Mouse (Mus musculus): ENCODE measurements at regions not wholly inside any gene's neighbourhood (a gene's known extent, or its start where the extent isn't known, plus 50 kb on each side); places are given as distances from the start of the nearest gene placed in this dataset.

DNA sequence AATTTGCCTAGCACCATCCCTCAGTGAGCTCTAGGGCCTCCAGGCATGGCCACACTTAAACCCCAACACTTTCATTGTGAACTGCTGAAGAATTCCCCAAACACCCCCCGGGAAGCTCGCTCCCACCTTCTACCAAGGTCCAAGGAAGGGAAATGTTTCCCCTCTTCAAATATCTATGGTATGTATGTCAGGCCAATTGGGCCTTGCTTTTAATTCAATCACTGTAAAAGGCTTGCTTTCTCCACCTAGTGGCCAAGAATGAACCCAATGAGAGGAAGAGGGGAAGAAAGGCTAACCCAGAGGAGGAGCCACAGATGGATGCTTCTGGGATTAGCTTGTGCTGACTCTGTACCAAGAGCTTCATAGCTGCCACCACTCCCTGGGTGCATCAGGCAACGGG, 336.3 kb upstream of the Tgfbr2 start:
- DNase-seq: peak; percentile 19

DNA sequence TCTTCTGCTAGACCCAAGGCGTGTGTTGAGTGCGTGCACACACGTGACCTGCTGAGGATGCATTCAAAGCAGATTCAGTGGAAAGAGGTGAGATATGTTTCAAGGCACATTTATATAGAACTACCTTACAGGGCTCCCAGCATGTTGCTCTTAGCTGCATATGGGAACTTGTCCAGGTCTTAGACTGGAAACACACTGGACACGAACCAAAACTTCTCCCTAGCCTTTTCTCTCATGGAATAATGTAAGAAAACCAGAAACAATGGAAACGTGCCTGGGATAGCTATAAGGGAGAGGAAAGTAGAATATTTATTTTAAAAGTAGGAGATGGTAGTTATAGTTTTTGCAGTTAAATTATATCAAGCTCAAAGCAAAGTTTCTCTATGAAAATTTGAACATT, 332.6 kb upstream of the Tgfbr2 start:
- no peak for DNase-seq

DNA sequence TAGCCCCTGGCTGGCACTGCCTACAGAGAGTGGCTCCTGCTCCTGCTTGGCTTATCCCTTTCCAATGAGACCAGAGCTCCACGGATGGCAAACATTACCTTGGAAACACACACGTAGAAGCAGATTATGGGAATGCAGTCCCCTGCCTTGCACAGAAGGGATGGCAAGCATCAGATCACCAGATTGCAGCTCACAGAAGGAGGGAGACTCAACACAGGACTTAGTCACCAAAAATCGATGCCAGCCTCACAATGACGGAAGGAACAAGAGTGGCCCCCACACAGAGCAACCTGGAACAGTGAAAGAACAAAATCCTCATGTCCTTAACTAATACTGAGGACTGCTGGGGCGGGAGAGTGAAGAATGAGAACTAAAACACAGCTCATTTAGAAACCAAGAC, 327.7 kb upstream of the Tgfbr2 start:
- no peak for DNase-seq

- DNase-seq: no peak
Observed at GRCm38 (mm10) chr9:116500951-116501350, 325.8 kb upstream of the Tgfbr2 start.

DNA sequence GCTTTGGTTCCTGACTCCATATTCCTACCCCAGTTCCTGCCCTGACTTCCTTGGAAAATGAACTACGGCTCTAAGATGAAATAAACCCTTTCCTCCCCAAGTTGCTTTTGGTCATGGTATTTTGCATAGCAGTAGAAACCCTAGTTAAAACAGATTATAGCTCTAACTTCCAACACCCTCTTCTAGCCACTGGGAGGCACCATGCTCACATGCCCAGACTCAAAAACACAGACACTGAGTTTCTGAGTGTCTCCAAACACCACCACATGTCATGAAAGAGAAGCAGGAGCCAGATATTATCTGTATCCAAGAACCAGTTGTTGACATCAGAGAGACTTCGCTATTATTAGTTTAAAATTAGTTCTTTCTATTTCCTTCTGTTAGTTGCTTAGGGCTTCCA, 316.1 kb upstream of the Tgfbr2 start:
- DNase-seq: no peak

- DNase-seq: peak; percentile 31
Observed at GRCm38 (mm10) chr9:116489787-116490186, 314.6 kb upstream of the Tgfbr2 start.

GRCm38 (mm10) chr9:116489273-116489672, 314.1 kb upstream of the Tgfbr2 start:
- no peak for DNase-seq

DNA sequence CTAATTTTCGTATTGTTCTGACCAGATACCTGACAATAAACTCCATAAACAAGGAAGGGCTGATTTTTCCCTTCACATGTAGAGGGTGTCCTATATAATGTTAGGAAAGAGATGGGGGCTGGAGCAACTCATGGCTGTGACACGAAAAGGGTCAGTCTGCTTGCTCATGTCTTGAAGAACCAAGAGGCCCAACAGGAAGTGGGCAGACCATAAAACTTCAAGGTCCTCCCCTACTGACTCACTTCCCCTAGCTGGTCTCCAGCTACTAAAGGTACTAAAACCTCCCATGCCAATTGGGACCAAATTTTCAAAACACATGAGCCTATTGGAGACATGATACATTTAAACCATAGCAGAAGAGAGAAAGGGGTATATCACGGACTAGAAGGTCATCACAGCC, 302.1 kb upstream of the Tgfbr2 start:
- DNase-seq: no peak

- DNase-seq: no peak
Observed at GRCm38 (mm10) chr9:116475206-116475955, 300.2 kb upstream of the Tgfbr2 start.

DNA sequence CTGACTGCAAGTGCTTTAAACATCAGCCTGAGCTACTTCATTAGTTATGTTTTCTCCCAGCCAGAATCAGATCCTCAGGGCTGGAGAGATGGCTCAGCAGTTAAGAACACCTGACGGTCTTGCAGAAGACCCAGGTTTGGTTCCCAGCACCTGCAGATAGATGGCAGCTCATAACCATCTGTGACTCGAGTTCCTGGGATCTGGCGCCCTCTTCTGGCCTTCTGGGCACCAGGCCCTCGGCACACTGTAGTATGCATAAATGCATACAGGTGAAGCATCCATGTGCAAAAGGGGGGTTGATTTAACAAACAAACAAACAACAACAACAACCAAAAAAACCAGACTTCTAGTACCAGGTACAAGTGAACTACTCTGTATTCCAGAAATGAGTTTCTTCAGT, 297.7 kb upstream of the Tgfbr2 start:
- no peak for DNase-seq

GRCm38 (mm10) chr9:116468569-116469250, 293.6 kb upstream of the Tgfbr2 start:
- DNase-seq: peak; percentile 3

DNA sequence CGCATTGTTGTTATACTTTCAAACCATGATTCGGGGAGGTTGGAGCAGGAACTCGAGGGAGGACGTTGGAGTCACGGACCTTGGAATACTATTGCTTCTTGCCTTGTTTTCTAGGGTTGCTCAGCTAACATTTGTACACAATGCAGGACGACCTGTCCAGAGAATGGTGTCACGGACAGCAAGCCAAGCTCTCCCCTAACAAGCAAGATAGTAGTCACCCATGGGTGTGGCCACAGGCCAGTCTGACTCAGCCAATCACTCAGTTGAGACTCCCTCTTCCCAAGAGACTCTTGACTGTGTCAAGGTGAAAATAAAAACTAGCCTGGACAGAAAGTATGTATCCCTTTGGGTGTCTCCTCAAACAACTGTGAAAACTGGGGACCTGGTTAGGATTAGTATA, 291.2 kb upstream of the Tgfbr2 start:
- no peak for DNase-seq

DNA sequence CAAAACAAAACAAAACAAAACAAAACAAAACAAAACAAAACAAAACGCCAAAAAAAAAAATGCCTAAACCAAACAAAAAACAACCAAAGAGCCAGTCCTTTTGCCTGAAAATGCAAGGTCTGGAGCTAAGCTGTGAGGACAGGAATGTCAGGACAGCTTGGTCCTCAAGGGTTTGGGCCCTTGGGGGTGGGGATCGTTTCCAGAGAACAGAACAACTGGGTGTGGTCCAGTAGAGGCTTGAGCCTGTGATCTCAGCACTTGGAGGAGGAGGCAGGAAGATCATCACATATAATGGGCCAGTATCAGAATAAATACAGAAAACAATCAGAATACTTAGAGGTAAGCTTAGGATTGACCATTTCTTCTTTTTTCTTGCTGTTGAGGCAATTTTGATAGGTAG, 289.5 kb upstream of the Tgfbr2 start:
- DNase-seq: no peak

- no peak for DNase-seq
Observed at GRCm38 (mm10) chr9:116462232-116462631, 287.1 kb upstream of the Tgfbr2 start.

DNA sequence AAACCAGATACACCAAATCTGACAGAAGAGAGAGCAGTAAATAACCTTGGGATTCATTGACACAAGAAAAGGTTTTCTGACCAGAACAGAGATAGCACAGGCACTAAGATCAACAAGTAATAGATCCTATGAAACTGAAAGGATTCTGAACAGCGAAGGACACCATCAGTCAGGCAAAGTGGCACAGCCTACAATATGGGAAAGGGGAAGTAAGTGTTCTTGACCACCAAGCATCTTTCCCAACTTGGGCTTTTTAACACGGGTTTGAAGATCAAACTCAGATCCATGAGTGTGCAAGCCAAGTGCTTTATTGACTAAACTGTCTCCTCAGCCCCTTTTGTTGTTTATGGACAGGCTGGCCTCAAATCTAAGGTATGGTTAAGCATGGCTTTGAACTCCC, 284.9 kb upstream of the Tgfbr2 start:
- no peak for DNase-seq

DNA sequence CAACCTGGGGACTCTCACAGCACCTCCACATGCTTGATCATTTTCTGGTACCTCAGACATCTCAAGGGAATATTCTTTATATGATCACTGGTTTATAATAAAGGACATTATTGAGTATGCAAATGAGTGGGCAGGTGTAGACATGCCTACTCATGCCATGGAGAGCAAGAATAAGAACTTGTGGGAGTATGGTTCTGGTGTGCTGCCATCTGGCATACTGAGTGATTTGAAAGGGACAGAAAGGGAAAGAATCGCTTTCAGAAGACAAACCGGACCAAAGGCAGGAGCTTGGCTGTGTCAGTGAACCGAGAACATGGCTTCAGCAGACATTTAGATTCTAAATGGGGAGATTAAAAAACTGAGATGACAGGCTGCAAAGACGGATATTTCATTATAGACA, 276.9 kb upstream of the Tgfbr2 start:
- DNase-seq: no peak

GRCm38 (mm10) chr9:116450829-116451228, 275.7 kb upstream of the Tgfbr2 start:
- DNase-seq: no peak

DNA sequence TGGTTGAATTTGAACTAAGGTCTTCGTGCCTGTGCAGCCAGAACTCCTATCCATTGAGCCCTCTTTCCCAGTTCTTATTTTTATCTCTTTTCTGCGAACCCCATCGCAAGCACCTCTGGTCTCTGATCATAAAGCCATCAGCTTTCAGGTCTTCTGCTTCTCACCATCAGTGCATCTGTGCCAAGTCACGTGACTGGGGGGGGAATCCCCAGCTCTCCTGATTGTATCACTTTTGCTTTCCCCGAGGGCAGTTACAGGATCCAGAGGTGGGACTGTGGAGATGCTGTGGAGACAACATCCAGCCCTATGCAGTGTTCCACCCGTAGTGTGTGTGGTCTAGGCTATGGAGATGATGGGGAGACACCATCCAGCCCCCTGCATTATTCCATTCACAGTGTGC, 272.6 kb upstream of the Tgfbr2 start:
- DNase-seq: no peak

DNA sequence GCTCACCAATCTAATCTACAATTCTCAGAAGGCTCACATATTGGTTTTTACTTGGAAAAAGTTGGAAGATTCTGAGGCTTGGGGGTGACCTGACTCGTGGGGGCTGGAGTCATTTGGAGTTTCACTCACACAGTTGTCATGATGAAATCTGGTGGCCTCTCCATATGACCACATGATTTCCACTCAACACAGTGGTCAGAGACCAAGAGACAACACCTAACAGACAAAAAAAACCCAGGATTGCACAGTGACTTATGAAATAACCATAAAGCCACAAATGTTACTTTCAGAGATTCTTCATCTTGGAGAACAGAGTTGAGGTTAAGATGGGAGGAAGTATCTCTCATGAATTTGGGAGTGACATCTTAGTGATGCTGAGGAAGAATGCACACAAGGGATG, 263.4 kb upstream of the Tgfbr2 start:
- DNase-seq: no peak

- no peak for DNase-seq
Observed at GRCm38 (mm10) chr9:116434414-116434813, 259.3 kb upstream of the Tgfbr2 start.

DNA sequence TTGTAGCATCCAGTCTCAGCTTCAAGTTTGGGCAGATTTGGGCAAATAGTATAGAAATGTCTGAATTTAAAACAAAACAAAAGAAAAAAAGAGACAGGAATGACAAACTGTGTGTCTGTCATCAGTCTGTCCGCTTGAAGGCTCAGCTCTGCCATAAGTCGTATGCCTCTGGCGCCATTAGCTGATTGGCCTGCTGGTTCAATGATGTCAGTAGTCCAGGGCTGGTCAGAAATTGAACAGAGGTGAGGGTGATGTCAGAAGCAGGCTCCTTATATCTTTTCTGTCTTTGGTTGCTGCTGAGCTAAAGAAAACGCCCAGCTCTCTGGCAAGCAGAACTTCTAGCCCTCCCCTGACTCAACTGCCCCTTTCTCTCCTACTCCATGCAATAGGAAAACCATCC, 253.9 kb upstream of the Tgfbr2 start:
- no peak for DNase-seq

DNA sequence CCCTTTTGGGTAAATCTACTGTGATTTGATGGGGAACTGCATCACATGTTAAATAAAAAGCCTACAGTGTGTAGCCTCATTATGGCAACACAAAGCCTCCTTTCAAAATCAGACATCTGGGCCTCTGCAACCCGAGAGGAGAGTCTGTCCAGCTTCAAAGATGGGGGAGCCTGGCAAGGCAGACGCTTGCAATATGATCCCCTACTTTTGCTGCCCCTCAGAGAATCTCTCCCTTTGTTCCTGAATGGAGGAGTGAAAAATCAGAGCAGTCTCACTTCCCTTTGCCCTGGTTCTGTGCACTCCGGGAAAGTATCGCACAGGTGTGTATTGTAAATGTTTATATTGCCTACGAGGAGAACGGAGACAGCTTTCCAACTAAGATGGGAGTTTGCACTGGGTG, 253.3 kb upstream of the Tgfbr2 start:
- no peak for DNase-seq

- no peak for DNase-seq
Observed at GRCm38 (mm10) chr9:116427278-116427677, 252.1 kb upstream of the Tgfbr2 start.

DNA sequence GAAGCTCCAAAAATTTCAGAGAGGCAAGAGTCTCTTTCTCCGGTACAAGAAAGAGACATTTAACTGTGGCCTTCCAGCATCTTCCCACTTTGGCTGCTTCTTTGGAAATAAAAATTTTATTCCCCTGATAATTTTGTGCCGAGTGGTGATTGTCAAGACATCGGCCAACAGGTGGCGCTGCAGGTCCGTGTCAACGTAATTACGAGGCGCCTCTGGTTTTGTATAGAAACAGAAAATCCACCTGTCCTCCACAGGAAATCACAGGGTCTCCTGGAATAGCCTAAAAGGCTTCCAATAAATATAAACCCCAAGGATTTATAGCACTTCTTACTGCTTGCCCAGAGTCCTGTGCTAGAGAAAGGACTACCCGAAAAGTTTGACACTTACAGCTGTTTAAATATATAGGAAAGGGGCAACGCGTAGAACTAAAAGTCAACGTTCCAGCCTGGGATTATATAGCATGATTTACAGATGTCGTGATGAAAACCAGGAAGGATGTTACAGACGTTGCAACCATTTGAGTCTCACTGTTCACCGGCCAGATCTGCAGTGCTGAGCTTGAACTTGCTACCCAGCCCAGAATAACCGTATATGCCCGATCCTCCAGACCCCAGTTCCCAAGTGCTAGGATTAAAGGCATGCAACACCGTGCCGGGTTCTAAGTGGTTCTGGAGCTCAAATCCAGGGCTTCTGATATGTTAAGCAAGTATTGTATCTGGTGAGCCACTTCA, 251.3 kb upstream of the Tgfbr2 start:
- DNase-seq: peak; percentile 82
